Mouse (Mus musculus) spleen, adult 2 months (tissue): ENCODE measurements around the gene Pde4d.

Experiments used
- CTCF ChIP-seq: fragments of 200-500 bp; IDR thresholded peaks from 2 replicates; pipeline ENCODE4 v1.5.1; 2011; ENCODE audit warnings: mild to moderate bottlenecking, inconsistent platforms; ENCODE audit not compliant: insufficient read depth, insufficient read length, insufficient replicate concordance; ENCODE audit errors: extremely low read depth
- POLR2A ChIP-seq: fragments of 200-500 bp; IDR thresholded peaks from 2 replicates; pipeline ENCODE4 v1.6.1; 2011; ENCODE audit warnings: low read depth, low read length, inconsistent platforms

DNA sequence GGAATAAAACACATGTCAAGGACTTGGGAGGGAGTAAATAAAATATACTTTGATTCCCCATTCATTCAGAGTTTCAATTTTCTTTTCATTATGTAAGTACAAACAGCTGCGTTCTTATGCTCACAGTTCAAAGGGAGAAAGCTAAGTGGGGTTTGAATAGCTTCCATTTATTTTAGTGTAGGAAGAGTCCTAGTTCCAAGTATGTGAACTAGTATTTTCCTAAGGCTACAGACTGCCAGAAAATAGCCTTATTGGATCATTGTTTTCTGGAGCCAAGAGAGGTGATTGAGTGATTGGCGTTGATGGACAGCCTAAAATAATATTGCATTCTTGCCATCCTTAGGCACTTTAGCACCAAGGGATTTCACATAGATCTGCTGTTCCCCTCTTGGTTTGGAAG is 41.1 kb downstream of the Pde4d start:
- TF ChIP-seq CTCF: no peak
- TF ChIP-seq POLR2A: no peak
